Mouse (Mus musculus) adrenal gland, adult 8-10 months (tissue): Measurements from ENCODE around the gene Pitpnc1. TPM values are rescaled to one million over a fixed set of nuclear protein-coding genes. Genes with fewer than 3 reads are reported as not detected.

Source experiments
- DNase-seq: peaks from one replicate; pipeline ENCODE4 v3.0.0; 2022
- total RNA-seq, 4 experiments: library from RNA; stranded (reverse); gene quantifications; 2 replicates each; pipeline ENCODE4 v1.2.4; 2022

Pitpnc1 gene
- total RNA-seq, 4 experiments from 2014 or later, result 9.5 to 13.2 (median 12.1) TPM

- no peak for DNase-seq
Observed at GRCm38 (mm10) chr11:107365938-107366712, 104.4 kb downstream of the Pitpnc1 start.

- DNase-seq, result no peak
Observed at GRCm38 (mm10) chr11:107358695-107359094, 111.8 kb downstream of the Pitpnc1 start.

- DNase-seq, result no peak
Observed at GRCm38 (mm10) chr11:107356224-107356623, 114.3 kb downstream of the Pitpnc1 start.

- DNase-seq, result no peak
Observed at GRCm38 (mm10) chr11:107355526-107355925, 115.0 kb downstream of the Pitpnc1 start.

- peak; percentile 29 for DNase-seq
Observed at GRCm38 (mm10) chr11:107354499-107355143, 115.9 kb downstream of the Pitpnc1 start.

- no peak for DNase-seq
Observed at GRCm38 (mm10) chr11:107352596-107352995, 117.9 kb downstream of the Pitpnc1 start.

- DNase-seq, result no peak
Observed at GRCm38 (mm10) chr11:107349756-107350155, 120.7 kb downstream of the Pitpnc1 start.

- DNase-seq, result no peak
Observed at GRCm38 (mm10) chr11:107343031-107343430, 127.5 kb downstream of the Pitpnc1 start.

GRCm38 (mm10) chr11:107342432-107342831 lies 128.1 kb downstream of the Pitpnc1 start:
- DNase-seq, result no peak

GRCm38 (mm10) chr11:107341293-107341692 lies 129.2 kb downstream of the Pitpnc1 start:
- peak; percentile 90 for DNase-seq

- DNase-seq, result no peak
Observed at GRCm38 (mm10) chr11:107340793-107341192, 129.7 kb downstream of the Pitpnc1 start.

GRCm38 (mm10) chr11:107339224-107339805 lies 131.2 kb downstream of the Pitpnc1 start:
- DNase-seq, result peak; percentile 42

- DNase-seq, result no peak
Observed at GRCm38 (mm10) chr11:107337391-107338148, 132.9 kb downstream of the Pitpnc1 start.

- DNase-seq, result no peak
Observed at GRCm38 (mm10) chr11:107335756-107336155, 134.7 kb downstream of the Pitpnc1 start.

- DNase-seq, result no peak
Observed at GRCm38 (mm10) chr11:107334849-107335484, 135.5 kb downstream of the Pitpnc1 start.

GRCm38 (mm10) chr11:107332905-107333304 lies 137.6 kb downstream of the Pitpnc1 start:
- DNase-seq, result no peak

- DNase-seq, result no peak
Observed at GRCm38 (mm10) chr11:107332332-107332731, 138.2 kb downstream of the Pitpnc1 start.

- no peak for DNase-seq
Observed at GRCm38 (mm10) chr11:107331425-107331824, 139.1 kb downstream of the Pitpnc1 start.

- no peak for DNase-seq
Observed at GRCm38 (mm10) chr11:107327326-107327725, 143.2 kb downstream of the Pitpnc1 start.

- no peak for DNase-seq
Observed at GRCm38 (mm10) chr11:107325739-107326725, 144.5 kb downstream of the Pitpnc1 start.

- DNase-seq, result no peak
Observed at GRCm38 (mm10) chr11:107325226-107325625, 145.3 kb downstream of the Pitpnc1 start.
